Mouse (Mus musculus) monocyte, adult 2 months (primary cell): ENCODE results near the gene Ugt1a10.

Experiments used
- DNase-seq, 2 experiments: peaks; one replicate each; pipeline ENCODE4 v3.0.0; 2022; ENCODE audit warnings: low spot score in 2 of 2, low read depth in 1 of 2

Ugt1a10 gene

DNA sequence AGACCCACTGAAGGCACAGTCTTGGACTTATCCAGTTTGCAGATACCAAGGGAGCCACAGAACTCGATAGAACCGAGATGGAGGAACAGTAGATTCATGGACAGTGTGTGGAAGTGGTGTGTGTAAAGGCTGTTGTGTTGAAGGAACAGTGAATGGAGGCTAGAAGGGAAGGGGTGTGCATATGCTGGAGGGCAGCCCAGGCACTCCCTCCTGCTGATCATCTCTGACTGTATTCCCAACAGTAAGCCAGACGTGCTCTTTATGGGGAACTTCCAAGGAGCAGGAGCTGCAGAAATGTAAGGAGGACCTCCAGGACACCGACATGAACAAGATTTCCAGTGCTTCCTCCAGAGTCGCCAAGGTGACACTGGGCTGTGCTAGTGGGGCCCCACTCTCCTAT, 194.8 kb downstream of the Ugt1a10 start:
- DNase-seq, result no peak

- DNase-seq, result no peak
Observed at GRCm38 (mm10) chr1:88253106-88253505, 197.9 kb downstream of the Ugt1a10 start.

- no peak for DNase-seq
Observed at GRCm38 (mm10) chr1:88253540-88253939, 198.4 kb downstream of the Ugt1a10 start.

DNA sequence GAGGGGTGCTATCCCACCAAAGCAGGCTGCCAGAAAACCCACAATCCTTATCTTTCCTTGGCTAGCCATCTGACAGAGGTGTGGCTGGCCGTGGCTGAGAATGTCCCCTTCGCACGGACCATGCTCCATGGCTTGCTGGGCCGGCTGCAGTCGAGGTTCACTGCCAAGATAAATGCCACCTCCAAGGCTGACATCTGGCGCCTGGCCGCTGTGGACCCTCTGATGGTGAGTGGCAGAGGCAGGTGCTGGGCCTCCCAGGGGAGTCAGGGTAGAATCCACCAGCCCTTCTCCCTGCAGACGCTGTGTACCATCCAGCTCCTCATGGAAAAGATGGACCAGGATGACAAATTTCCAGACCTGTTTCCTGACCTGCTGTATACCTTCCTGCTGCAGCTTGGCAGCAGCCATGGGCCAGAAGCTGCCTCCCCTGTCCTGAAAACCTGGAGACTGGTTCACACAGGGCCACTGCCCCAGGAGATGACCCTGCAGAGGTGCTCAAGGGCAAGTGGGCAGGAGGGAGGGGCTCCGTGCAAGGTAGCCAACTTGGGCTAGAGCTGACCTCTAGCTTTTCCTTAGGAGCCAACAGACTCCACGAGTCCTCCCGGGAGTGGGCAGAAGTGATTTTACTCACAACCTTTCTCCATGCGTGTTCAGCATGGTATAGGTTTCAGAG, 199.7 kb downstream of the Ugt1a10 start:
- no peak for DNase-seq

GRCm38 (mm10) chr1:88255466-88255857, 200.3 kb downstream of the Ugt1a10 start:
- no peak for DNase-seq

DNA sequence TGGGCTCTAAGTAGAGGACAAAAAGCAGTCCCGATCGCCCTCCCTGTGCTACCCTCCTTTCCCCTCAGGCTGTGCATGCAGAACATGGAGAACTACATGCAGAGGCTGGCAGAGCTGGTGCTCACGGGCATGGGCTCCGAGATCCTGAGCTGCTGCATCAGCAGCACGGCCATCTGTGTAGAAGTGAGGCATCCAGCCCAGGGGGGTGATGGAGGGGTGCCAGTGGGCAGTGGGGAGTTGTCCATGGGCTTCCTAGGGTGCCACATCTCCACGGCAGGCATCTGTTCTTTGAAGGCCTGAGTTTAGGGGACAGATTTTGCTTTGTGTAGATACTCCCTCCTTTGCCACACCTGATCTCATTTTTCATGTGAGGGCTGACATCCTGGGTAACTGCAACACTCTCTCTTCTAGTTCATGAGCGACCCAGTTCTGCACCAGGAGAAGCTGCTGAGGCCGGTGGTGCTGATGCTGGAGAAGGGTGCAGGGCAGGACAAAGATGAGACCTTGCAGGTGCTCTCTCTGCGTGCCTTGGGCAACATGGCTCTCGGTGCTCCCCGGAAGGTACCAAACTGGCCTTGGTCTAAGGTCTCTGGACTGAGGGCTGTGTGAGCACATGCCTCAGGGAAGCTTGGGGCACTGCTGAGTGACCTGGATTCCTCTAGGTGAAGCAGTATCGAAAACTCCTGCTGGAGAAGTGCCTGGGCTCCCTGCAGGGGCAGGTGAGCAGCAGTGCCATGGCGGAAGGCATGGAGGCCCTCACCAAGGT, 201.0 kb downstream of the Ugt1a10 start:
- no peak for DNase-seq

GRCm38 (mm10) chr1:88256886-88257663, 201.9 kb downstream of the Ugt1a10 start:
- no peak for DNase-seq

DNA sequence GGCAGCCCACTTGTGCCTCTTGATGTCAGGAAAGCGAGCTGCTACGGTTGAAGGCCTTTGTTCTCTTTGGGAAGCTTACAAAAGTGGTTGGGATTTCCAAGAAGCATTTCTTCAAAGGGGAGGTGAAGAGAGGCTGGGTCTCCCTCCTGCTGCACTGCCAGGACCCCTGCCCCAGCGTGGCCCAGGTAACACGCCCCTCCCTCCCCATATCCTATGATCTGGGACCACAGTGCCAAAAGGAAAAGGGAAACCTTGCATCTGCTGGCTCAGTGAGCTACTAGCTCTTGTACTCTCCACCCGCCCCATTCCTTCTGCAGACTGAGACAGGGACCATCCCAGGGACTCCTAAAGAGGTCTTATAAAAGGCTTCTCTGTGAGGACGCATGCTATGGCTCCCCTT, 202.5 kb downstream of the Ugt1a10 start:
- DNase-seq, result no peak

DNA sequence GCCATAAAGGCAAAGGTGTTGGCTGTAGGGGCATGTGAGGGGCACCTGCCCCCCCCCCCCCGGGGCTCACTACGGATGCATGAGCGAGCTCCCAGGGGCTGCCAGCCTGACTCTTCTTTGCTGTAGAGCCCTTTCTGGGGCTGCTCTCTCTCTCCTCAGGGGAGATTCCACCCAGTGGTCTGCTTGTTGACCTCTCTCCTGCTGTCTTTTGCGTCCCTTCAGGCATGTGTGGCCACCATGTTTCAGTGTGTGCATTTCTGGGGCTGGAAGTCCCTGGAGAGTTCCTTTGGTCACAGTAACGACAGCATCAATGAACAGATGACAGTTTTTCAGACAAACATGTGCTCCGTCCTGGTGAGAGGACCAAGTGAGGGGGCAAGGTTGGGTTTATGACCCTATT, 203.2 kb downstream of the Ugt1a10 start:
- no peak for DNase-seq

- DNase-seq, result no peak
Observed at GRCm38 (mm10) chr1:88258881-88259642, 203.9 kb downstream of the Ugt1a10 start.

DNA sequence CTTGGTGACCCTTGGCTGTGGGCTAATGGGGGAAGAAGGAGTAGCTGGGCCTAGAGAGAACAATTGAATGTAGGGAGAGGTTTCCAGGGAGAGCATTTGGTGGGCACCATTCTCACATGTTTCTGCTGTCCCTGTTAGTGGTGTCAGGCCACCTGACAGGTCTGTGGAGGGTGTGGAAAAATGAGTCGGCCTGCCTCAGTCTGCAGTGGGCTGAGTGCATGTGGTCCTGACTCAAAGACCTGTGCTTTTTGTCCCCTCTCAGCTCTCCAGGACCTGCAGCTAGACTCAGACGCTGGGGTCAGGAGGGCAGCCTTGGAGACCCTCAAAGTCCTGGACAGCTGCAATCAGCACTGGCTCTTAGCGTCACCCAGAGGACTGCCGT, 204.4 kb downstream of the Ugt1a10 start:
- DNase-seq, result no peak

DNA sequence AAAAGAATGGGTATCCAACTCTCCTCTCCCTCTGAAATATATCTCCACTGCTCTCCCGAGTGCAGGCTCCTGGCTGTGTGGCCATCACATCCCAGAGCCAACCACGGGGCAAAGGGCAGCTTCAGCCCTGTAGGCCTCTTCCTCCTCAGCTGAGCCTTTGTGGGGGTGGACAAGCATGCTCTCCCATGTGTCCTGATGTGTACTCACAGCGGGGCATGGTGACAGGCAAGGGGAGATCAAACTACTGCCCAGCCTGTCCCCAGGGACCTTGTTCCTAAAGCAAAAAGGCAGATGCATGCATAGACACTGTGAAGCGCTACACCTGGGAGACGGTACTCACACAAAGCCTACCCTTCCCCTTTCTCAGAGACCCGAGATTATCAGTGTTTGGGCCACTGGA, 204.9 kb downstream of the Ugt1a10 start:
- DNase-seq, result no peak

GRCm38 (mm10) chr1:88260604-88261377, 205.6 kb downstream of the Ugt1a10 start:
- no peak for DNase-seq

DNA sequence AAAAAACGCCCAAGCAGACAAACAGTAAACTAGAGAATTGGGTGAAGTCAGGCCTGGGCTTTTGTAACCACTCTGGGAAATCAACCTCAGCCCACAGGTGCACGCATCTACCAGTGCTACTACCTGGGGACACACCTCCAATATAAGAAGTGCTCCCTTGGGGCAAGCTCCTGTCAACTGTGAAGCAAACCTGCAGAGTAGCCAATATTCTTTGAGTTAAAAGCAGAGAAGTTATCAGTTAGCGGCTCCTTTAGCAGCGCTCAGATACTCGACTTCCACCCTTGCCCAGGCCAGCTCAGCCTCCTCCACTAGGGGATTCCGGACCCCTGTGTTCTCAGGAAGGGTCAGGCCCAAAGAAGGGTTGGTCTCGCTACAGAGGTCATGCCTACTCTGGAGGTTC, 206.5 kb downstream of the Ugt1a10 start:
- DNase-seq, result no peak

DNA sequence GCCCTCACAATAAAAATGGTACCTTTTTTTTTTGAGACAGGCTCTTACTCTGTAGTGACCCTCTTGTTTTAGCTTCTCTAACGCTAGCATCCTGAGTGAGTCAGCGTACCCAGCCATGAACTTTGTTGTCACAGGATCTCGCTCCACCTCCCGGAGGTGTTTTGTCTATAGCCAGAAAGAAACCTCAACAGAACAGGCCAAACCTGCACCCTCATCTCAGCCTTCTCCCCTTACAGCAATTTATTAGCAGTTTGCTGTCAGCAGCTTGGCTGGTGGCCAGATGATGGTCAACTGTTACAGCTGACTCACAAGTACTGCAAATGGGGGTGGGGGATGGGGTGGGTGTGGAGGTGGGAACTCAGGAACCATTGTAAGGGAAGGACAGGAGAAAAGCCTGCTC, 207.1 kb downstream of the Ugt1a10 start:
- DNase-seq, result no peak

- no peak for DNase-seq
Observed at GRCm38 (mm10) chr1:88262961-88263360, 207.8 kb downstream of the Ugt1a10 start.

DNA sequence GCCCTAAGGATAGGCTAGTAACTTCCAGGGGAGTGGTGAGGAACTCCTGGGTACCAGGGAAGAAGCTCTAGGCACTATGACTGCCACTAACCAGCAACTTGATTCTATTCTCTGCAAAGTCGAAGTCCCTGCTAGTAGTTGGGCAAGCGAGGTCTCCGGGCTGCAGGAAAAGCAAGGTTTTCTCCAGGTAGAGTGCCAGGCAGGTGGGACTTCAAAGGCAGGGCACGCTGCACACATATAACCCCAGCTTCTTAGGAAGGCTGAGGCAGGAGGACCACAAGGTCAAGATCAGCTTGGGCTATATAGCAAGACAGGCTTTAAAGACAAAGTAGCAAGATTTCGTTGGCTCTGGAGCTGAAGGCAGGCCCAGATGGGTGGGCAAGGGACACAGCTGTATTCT, 208.6 kb downstream of the Ugt1a10 start:
- DNase-seq, result no peak

GRCm38 (mm10) chr1:88264237-88264868, 209.2 kb downstream of the Ugt1a10 start:
- DNase-seq, result no peak

DNA sequence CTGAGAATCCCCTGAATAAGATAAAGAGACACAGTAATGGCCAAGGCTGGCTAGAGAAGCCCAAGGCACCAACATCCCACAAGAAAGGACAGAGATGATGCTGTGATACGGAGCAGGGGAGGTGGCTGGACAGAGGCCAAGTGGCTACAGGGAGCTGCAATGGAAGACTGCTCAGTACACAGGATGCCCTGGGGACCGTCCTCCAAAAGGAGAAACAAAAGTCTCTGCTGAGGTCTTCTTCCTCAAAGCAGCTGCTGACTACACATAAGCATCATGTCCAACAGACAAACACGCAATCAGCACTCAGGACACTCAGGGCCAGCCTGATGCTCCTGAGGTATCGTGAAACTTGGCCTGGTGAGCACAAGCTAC, 209.7 kb downstream of the Ugt1a10 start:
- DNase-seq, result no peak

- no peak for DNase-seq
Observed at GRCm38 (mm10) chr1:88266123-88266522, 210.9 kb downstream of the Ugt1a10 start.
